Mouse (Mus musculus) liver, adult 2 months (tissue): Measurements from ENCODE around the gene C1ra.

Experiments
- CTCF ChIP-seq: fragments of 200-500 bp; IDR thresholded peaks from 2 replicates; pipeline ENCODE4 v1.5.1; 2011; ENCODE audit warnings: low read depth, low read length, control low read depth
- POLR2A ChIP-seq: fragments of 200-500 bp; IDR thresholded peaks from 2 replicates; pipeline ENCODE4 v1.6.1; 2011; ENCODE audit warnings: low read length, control low read depth; ENCODE audit not compliant: insufficient read depth; ENCODE audit errors: extremely low read depth

GRCm38 (mm10) chr6:124474621-124475020, 37.6 kb upstream of the C1ra start:
- TF ChIP-seq CTCF (no peak), POLR2A (no peak)
